Mouse (Mus musculus) heart, embryonic 12.5 days (tissue): ENCODE results near the gene Ppard. TPM values are rescaled to one million over a fixed set of nuclear protein-coding genes. Genes with fewer than 3 reads are reported as not detected.

Experiments used
- ATAC-seq: fragments of 200-750 bp; cut with Nextera tagmentation; 2 replicates; pipeline ENCODE4 v1.8.0; 2017; ENCODE audit warnings: moderate TSS enrichment, moderate library complexity; ENCODE audit not compliant: insufficient number of reproducible peaks, low FRiP score
- H3K27ac ChIP-seq: fragments of 300-500 bp; sonication (generic); 2 replicates; pipeline ENCODE4 v1.5.1; 2016; ENCODE audit warnings: mild to moderate bottlenecking, moderate library complexity; ENCODE audit not compliant: poor library complexity, severe bottlenecking
- H3K27me3 ChIP-seq: fragments of 300-500 bp; sonication (generic); replicated peaks from 2 replicates; pipeline ENCODE4 v1.6.1; 2016; ENCODE audit warnings: mild to moderate bottlenecking, moderate library complexity
- H3K36me3 ChIP-seq: fragments of 300-500 bp; sonication (generic); 2 replicates; pipeline ENCODE4 v1.6.1; 2016; ENCODE audit warnings: mild to moderate bottlenecking, moderate library complexity
- H3K4me1 ChIP-seq: fragments of 300-500 bp; sonication (generic); replicated peaks from 2 replicates; pipeline ENCODE4 v1.6.1; 2016; ENCODE audit warnings: mild to moderate bottlenecking
- H3K4me2 ChIP-seq: fragments of 300-500 bp; sonication (generic); 2 replicates; pipeline ENCODE4 v1.6.1; 2016; ENCODE audit warnings: mild to moderate bottlenecking, moderate library complexity
- H3K4me3 ChIP-seq: fragments of 300-500 bp; sonication (generic); 2 replicates; pipeline ENCODE4 v1.5.1; 2016; ENCODE audit warnings: mild to moderate bottlenecking
- H3K9ac ChIP-seq: fragments of 300-500 bp; sonication (generic); 2 replicates; pipeline ENCODE4 v1.6.1; 2016; ENCODE audit warnings: mild to moderate bottlenecking, moderate library complexity
- H3K9me3 ChIP-seq: fragments of 300-500 bp; sonication (generic); replicated peaks from 2 replicates; pipeline ENCODE4 v1.6.1; 2016; ENCODE audit warnings: mild to moderate bottlenecking, moderate library complexity
- WGBS: fragments of 180-500 bp; shearing (Covaris S2); methylation state at CpG from one replicate; pipeline ENCODE4 v1.1.7; 2016; 5-methylcytosine and 5-hydroxymethylcytosine counted together
- polyA plus RNA-seq: library from polyadenylated mRNA; unstranded; fragments of >200 nt; fragmentation: Nextera tagmentation; extraction: Ambion mirVana; gene quantifications from 2 replicates; pipeline ENCODE4 v1.2.1, GENCODE M21; 2016

The Ppard gene
- 1.1 and 1.4 TPM in 2 replicates for polyA plus RNA-seq

DNA sequence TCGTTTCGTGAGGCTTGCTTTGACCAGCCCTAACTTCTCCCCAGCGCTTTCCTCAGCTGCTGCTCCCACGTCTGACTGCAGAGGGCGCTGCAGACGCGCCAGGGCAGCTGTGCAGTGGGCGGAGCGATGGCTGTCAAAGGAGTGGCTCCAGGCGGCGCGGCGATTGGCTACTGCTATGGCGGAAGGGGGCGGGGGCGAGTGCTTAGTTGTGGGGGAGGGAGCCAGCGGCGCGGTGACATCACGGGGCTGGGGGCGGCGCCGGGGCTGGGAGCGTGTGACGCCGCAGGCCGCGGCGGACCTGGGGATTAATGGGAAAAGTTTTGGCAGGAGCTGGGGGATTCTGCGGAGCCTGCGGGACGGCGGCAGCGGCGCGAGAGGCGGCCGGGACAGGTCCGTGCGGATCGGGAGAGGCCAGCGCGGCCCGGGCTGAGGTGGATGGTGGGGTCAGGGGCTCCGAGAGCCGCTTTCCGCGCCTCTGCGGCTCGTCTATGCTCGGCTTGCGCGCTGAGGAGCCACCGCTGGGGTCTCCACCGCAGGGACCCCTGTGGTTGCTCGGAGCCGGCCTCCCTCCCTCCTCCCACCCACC, at the start of gene Ppard:
Gene Ppard (plus strand): TSS at position 226 of the 586 bp plus-strand sequence.
- Histone ChIP-seq H3K9ac (peak within 1 kb of the TSS; percentile 93), H3K4me1 (peaks cover 18% of the 10 kb centered on the region), H3K27ac (peak within 1 kb of the TSS; percentile 58), H3K9me3 (no peaks in the 10 kb centered on the region), H3K4me3 (peak within 1 kb of the TSS; percentile 83), H3K4me2 (peak within 1 kb of the TSS; percentile 79), H3K27me3 (peaks cover 5% of the 10 kb centered on the region; the same call in 1 of the 2 replicates), H3K36me3 (peaks cover 10% of the 10 kb centered on the region)
- peak; percentile 96 for ATAC-seq
- WGBS: under 1% methylated on average over 57 of the region's 57 CpGs

DNA sequence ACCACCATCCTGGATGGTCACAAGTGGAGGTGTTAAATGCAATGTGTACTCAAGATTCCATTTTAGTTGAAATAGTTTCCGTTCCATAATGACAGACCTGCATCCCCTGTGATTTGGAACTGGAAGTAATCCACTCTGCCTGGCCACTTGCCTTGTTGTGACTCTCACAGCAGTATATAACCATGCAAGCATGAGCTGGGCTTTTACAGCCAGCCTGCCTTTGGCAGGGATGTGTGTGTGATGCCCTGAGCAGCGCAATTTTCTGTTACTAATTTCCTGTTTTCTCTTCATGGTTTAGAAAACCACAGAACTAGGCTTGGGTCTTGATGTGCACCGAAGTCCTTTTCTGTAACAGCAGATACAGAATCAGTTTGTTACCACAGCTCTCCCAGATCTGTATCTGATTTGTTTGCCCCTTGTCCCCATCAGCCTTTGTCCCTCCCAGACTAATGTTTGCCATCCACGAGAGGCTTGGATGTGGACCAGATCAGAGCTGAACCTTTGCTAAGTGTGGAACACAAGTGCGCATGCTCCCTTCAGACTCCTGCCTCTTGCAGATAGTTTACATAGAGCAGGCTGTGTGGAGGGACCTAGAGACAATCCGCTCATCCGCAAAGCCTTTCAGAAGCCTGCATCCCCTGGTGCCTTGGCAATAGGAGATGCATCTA, 47.4 kb upstream of the Ppard start:
- WGBS: 69% methylated on average over 7 of the region's 7 CpGs
- H3K9ac ChIP-seq: no peak overlapping the region
- no peak overlapping the region for H3K27ac ChIP-seq
- no peak overlapping the region for H3K4me3 ChIP-seq
- no peaks in the 10 kb centered on the region for H3K27me3 ChIP-seq
- H3K4me1 ChIP-seq: peaks cover 58% of the 10 kb centered on the region
- H3K4me2 ChIP-seq: no peak overlapping the region
- peaks cover 7% of the 10 kb centered on the region for H3K36me3 ChIP-seq
- no peak for ATAC-seq
- no peaks in the 10 kb centered on the region for H3K9me3 ChIP-seq

DNA sequence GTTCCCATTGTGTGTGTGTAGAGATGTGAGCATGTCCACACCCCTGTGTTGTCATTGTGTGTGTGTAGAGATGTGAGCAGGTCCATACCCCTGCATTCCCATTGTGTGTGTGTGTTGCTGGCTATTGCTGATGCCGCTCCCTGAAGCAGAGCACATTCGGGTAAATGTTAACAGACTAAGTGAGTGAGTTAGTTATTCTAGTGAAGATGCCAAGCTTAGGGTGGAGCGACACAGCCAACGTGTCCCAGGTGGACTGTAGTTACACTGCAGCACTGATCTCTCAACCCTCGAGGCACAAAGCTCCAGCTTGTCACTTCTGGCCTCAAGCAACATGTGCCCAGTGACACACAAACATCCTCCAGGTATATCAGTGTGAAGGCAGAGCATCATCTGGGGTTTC, 44.2 kb upstream of the Ppard start:
- no peak overlapping the region for H3K4me2 ChIP-seq
- WGBS: 85% methylated on average over 5 of the region's 5 CpGs
- H3K4me1 ChIP-seq: peaks cover 27% of the 10 kb centered on the region
- no peak for ATAC-seq
- peaks cover 37% of the 10 kb centered on the region for H3K36me3 ChIP-seq
- no peak overlapping the region for H3K9ac ChIP-seq
- no peak overlapping the region for H3K27ac ChIP-seq
- H3K4me3 ChIP-seq: no peak overlapping the region
- H3K9me3 ChIP-seq: no peaks in the 10 kb centered on the region
- H3K27me3 ChIP-seq: no peaks in the 10 kb centered on the region

DNA sequence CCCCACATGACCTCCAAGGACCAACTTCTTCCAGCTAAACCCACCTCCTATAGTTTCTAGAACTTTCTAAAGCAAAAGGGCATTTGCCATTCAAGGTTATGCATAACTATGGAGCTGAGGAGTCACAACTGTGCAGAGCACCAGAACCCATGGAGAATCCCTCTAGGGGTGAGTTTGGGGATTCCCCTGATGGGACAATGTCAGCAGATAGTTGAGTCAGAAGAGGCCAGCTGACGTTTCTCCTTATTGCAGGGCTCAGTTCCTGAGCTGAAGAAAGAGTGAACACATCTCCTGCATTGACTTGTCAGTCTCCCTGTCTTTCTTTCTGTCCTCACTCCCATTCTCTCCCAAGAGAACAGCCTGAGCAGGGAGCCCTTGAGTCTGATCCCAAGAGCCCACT, 39.7 kb upstream of the Ppard start:
- ATAC-seq: no peak
- WGBS: 57% methylated on average over 1 of the region's 1 CpGs
- H3K36me3 ChIP-seq: peaks cover 74% of the 10 kb centered on the region

DNA sequence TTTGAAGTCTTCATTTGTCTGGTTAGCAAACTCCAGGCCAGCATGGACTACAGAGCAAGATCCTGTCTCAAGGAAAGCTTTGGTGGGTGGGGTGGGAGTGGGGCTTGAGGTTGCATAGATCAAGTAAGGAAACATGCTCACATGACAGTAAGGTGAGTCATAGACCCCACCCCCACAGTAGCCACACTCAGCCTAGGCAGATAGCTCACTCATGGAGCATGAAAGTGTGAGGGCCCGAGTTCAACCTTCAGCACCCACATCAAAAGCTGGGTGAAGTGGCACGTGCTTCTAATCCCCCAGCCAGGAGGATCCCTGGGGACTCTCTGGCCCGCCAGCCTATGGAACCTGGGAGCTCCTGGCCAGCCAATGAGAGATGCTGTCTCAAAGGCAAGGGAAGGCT, 38.9 kb upstream of the Ppard start:
- Histone ChIP-seq H3K36me3 (peaks cover 82% of the 10 kb centered on the region), H3K9me3 (no peaks in the 10 kb centered on the region), H3K9ac (no peak overlapping the region), H3K27me3 (no peaks in the 10 kb centered on the region), H3K4me1 (no peaks in the 10 kb centered on the region), H3K4me2 (no peak overlapping the region), H3K4me3 (no peak overlapping the region), H3K27ac (no peak overlapping the region)
- ATAC-seq: no peak
- 67% methylated on average over 3 of the region's 3 CpGs for WGBS

More for the DNA sequence above, 39.7 kb upstream of the Ppard start:
- Histone ChIP-seq H3K4me1 (no peaks in the 10 kb centered on the region), H3K27ac (no peak overlapping the region), H3K4me3 (no peak overlapping the region), H3K9ac (no peak overlapping the region), H3K9me3 (no peaks in the 10 kb centered on the region), H3K4me2 (no peak overlapping the region), H3K27me3 (no peaks in the 10 kb centered on the region)

DNA sequence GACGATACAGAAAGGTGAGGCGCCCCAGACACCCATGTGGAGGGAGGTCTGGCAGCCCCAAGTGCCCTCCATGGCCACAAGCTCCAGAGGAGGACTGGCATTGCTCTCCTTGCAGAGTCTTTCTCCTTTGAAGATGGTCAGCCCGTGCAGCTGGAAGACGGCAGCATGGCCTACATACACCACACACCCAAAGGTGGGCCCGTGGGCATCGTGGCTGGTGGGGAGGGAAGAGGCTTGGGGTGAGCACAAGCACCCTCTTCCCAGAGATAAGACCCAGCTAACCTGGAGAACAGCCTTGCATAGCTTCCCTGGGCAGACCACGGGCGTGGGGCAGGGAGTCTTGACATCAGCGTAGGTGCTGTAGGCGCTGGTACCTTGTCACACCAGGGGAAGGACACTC, 37.5 kb upstream of the Ppard start:
- Histone ChIP-seq H3K4me3 (no peak overlapping the region), H3K27ac (no peak overlapping the region), H3K9ac (no peak overlapping the region), H3K4me2 (no peak overlapping the region), H3K4me1 (no peaks in the 10 kb centered on the region), H3K27me3 (no peaks in the 10 kb centered on the region), H3K9me3 (no peaks in the 10 kb centered on the region), H3K36me3 (peaks cover 82% of the 10 kb centered on the region)
- 87% methylated on average over 10 of the region's 10 CpGs for WGBS
- ATAC-seq: no peak

DNA sequence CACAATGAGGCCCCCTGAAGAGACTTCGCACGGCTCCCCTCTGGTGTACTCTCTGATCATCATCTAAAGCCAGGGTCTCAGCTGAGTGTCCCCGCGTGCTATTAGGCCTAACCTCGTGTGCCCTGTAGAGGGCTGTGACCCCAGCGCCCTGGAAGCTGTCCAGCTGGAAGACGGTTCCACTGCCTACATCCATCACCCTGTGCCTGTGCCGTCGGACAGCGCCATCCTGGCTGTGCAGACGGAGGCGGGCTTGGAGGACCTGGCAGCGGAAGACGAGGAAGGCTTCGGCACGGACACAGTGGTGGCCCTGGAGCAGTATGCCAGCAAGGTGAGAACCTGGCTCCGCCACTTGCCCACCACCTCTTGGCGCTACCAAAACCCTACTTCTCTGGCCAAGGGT, 34.9 kb upstream of the Ppard start:
- Histone ChIP-seq H3K4me1 (no peaks in the 10 kb centered on the region), H3K4me2 (no peak overlapping the region), H3K27ac (no peak overlapping the region), H3K27me3 (no peaks in the 10 kb centered on the region), H3K9ac (no peak overlapping the region), H3K9me3 (no peaks in the 10 kb centered on the region), H3K4me3 (no peak overlapping the region), H3K36me3 (peaks cover 83% of the 10 kb centered on the region)
- 83% methylated on average over 18 of the region's 18 CpGs for WGBS
- ATAC-seq: no peak

DNA sequence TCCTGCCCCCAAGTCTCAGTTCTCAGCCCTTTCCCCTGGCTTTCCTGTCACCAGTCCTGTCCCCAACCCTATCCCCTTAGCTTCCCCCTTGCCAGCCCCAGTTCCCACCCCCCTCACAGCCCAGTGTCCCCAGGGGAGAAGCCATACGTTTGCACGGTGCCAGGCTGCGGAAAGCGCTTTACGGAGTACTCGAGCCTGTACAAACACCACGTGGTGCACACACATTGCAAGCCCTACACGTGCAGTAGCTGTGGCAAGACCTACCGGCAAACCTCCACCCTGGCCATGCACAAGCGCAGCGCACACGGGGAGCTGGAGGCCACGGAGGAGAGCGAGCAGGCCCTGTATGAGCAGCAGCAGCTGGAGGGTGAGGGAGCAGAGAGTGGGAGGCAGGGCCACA, 30.5 kb upstream of the Ppard start:
- Histone ChIP-seq H3K27ac (no peak overlapping the region), H3K4me1 (peaks cover 3% of the 10 kb centered on the region), H3K27me3 (no peaks in the 10 kb centered on the region), H3K9ac (no peak overlapping the region), H3K4me3 (no peak overlapping the region), H3K4me2 (no peak overlapping the region), H3K9me3 (no peaks in the 10 kb centered on the region), H3K36me3 (peaks cover 63% of the 10 kb centered on the region)
- 79% methylated on average over 14 of the region's 14 CpGs for WGBS
- no peak for ATAC-seq

DNA sequence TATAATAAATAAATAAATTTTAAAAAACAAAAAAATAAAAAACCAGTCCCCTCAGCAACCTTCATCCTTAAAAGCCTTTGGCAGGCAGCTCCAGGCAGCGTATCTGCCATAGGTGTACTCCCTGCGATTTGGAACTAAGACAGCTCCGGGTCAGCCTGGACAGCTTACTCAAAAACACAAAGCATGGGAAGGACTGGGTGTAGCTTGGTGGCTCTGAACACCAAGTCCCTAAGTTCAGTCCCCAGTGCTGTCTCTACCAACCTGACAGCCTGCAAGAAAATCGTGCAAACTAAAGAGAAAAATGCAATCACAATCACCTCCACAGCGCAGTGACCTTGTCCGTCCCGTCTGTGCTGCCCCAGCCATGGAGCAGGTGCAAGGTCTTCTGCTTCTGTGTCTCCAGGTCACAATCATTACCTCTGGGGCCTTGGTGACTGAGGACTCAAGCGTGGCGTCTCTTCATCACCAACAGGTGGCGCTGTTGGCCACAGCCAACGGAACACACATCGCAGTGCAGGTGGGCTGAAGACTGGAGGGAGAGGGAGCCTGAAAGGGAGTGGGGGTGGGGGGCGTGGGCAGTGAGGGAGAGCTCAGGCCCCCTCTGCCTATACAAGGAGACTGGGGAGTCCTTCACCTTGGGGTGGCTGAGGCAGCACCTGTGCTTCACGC, 28.3 kb upstream of the Ppard start:
- H3K27ac ChIP-seq: no peak overlapping the region
- H3K36me3 ChIP-seq: peaks cover 44% of the 10 kb centered on the region
- no peak for ATAC-seq
- H3K4me2 ChIP-seq: no peak overlapping the region
- no peaks in the 10 kb centered on the region for H3K9me3 ChIP-seq
- no peak overlapping the region for H3K4me3 ChIP-seq
- H3K9ac ChIP-seq: no peak overlapping the region
- H3K4me1 ChIP-seq: peaks cover 13% of the 10 kb centered on the region
- H3K27me3 ChIP-seq: no peaks in the 10 kb centered on the region
- WGBS: 40% methylated on average over 14 of the region's 14 CpGs

DNA sequence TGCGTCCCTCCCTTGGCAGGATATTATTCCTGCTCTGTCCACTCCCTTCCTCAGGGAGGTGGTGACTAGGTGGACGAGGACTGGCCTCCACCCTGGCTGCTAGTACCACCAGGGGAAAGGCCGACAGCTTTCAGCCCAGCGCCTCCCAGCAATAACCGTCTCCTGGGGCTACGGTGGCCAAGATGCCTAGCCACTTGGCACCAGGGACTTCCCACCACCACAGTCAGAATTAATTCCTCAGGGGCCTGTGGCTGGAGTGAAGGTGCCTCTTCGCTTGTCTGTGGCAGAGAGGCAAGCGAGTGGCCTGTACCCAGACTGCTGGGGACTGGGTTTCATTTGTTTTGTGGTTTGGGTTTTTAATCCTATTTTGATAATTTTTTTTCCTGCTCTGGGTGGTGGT, 27.1 kb upstream of the Ppard start:
- H3K27ac ChIP-seq: no peak overlapping the region
- no peak for ATAC-seq
- no peaks in the 10 kb centered on the region for H3K27me3 ChIP-seq
- WGBS: 84% methylated on average over 8 of the region's 8 CpGs
- no peak overlapping the region for H3K4me3 ChIP-seq
- H3K36me3 ChIP-seq: peaks cover 38% of the 10 kb centered on the region
- H3K4me2 ChIP-seq: no peak overlapping the region
- H3K9me3 ChIP-seq: no peaks in the 10 kb centered on the region
- no peak overlapping the region for H3K9ac ChIP-seq
- peaks cover 13% of the 10 kb centered on the region for H3K4me1 ChIP-seq

DNA sequence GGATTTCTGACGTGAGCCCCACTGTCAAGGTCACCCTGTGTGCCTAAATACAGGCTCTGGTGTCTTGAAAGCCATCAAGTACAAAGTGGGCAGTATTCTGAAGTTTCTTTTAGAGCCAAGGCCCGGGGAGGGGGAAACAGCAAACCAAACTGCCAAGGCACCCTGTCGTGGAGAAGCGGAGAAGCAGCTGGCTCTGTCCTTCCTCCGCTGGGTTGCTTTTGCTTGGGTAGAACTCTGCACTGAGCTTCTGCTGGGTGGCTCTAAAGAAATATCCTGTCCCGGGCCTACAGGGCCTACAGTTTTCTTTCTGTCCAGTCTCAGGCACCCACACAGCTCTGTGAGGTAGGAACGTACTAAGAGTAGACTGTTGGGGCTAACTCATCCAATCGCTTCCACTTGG, 25.4 kb upstream of the Ppard start:
- Histone ChIP-seq H3K27ac (peak overlapping the region; percentile 63), H3K9ac (peak overlapping the region; percentile 56; the same call in 1 of the 2 replicates), H3K4me3 (no peak overlapping the region), H3K4me2 (peak overlapping the region; percentile 66; the same call in 1 of the 2 replicates), H3K9me3 (no peaks in the 10 kb centered on the region), H3K4me1 (peaks cover 15% of the 10 kb centered on the region), H3K36me3 (peaks cover 21% of the 10 kb centered on the region), H3K27me3 (no peaks in the 10 kb centered on the region)
- 60% methylated on average over 8 of the region's 8 CpGs for WGBS
- peak; percentile 3; the same call in 1 of the 2 replicates for ATAC-seq
